Mouse (Mus musculus): ENCODE measurements around the gene Ctnnd2.

DNA sequence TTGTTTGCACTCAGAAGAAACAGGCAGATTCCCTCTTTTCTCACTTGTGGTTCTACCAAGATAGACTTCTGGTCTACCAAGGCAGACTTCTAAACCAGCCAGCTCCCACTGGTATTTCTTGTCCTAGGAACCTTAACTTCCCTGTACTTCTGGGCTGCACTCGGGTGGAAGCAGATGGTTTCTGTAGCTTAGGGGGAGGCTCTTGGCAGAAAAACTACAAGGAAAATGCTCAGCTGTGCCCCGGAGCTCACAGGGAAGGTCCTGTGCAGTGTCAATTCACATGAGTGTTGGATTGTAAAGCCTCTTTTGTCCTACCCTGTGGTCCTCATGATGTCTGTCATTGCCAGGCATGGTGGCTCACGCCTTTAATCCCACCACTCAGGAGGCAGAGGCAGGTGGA lies 546.4 kb downstream of the Ctnnd2 start:
- TF ChIP-seq CTCF (IDR thresholded peaks at IDR 0.05; ENCODE audit: low read depth) (no peak), EP300 (IDR thresholded peaks at IDR 0.05; ENCODE audit: low read depth) (no peak)

Measured in heart, postnatal 0 days (tissue).